Mouse (Mus musculus) heart, postnatal 10 days (tissue): ENCODE data around the gene Ctnnbip1. TPM values are rescaled to one million over a fixed set of nuclear protein-coding genes. Genes with fewer than 3 reads are reported as not detected.

Source experiments
- DNase-seq, 2 experiments: peaks; one replicate each; pipeline ENCODE4 v3.0.0; 2021
- intact Hi-C: fragments of 180-260 bp; cut with DNase I; formaldehyde crosslinking; loops from one replicate; pipeline ENCODE4 v1.15.1; 2025
- total RNA-seq, 2 experiments: library from RNA; stranded (reverse); gene quantifications; 2 replicates each; pipeline ENCODE4 v1.2.3; 2021

The Ctnnbip1 gene
- total RNA-seq, 2 experiments from 2014 or later: 57.2 to 63.7 TPM

GRCm38 (mm10) chr4:149518351-149519220 is 550 bp downstream of the Ctnnbip1 start:
- peak in 1 of 2 experiments; percentile 43 for DNase-seq
- intact Hi-C loops: no loop called here

GRCm38 (mm10) chr4:149521258-149521657 is 3.2 kb downstream of the Ctnnbip1 start:
- no peak for DNase-seq
- intact Hi-C loops: no loop called here

- intact Hi-C loops: no loop called here
- DNase-seq: no peak
Observed at GRCm38 (mm10) chr4:149523961-149524360, 5.9 kb downstream of the Ctnnbip1 start.

GRCm38 (mm10) chr4:149525170-149525569 is 7.1 kb downstream of the Ctnnbip1 start:
- DNase-seq: no peak
- intact Hi-C loops: no loop called here

- intact Hi-C loops: no loop called here
- DNase-seq: no peak
Observed at GRCm38 (mm10) chr4:149525811-149526210, 7.8 kb downstream of the Ctnnbip1 start.

GRCm38 (mm10) chr4:149526330-149526729 is 8.3 kb downstream of the Ctnnbip1 start:
- intact Hi-C loops: no loop called here

GRCm38 (mm10) chr4:149527621-149528354 is 9.8 kb downstream of the Ctnnbip1 start:
- intact Hi-C loops: no loop called here
- peak; percentile 44 to 50 for DNase-seq

More at GRCm38 (mm10) chr4:149526330-149526729, 8.3 kb downstream of the Ctnnbip1 start:
- DNase-seq: peak; percentile 70

- intact Hi-C loops: no loop called here
- peak in 1 of 2 experiments; percentile 24 for DNase-seq
Observed at GRCm38 (mm10) chr4:149529691-149530090, 11.7 kb downstream of the Ctnnbip1 start.

GRCm38 (mm10) chr4:149539441-149539840 is 21.4 kb downstream of the Ctnnbip1 start:
- intact Hi-C loops: no loop called here
- peak; percentile 79 to 81 for DNase-seq

GRCm38 (mm10) chr4:149541935-149542334 is 23.9 kb downstream of the Ctnnbip1 start:
- intact Hi-C loops: loop anchor here (2.0 to 5.0 kb wide), 4 partner anchors 33 to 397 kb away; no protein-coding TSS in a partner anchor
- no peak for DNase-seq

- DNase-seq: no peak
- intact Hi-C loops: loop anchor here (2.0 to 5.0 kb wide), 4 partner anchors 34 to 398 kb away; no protein-coding TSS in a partner anchor
Observed at GRCm38 (mm10) chr4:149542431-149542830, 24.4 kb downstream of the Ctnnbip1 start.

- peak; percentile 89 to 95 for DNase-seq
- intact Hi-C loops: loop anchor here (1.0 to 5.0 kb wide), 5 partner anchors 34 to 398 kb away; no protein-coding TSS in a partner anchor
Observed at GRCm38 (mm10) chr4:149542927-149543553, 25.0 kb downstream of the Ctnnbip1 start.

- intact Hi-C loops: loop anchor here (5.0 kb wide), 1 partner anchor 173 kb away; no protein-coding TSS in a partner anchor
- no peak for DNase-seq
Observed at GRCm38 (mm10) chr4:149544892-149545291, 26.9 kb downstream of the Ctnnbip1 start.

- intact Hi-C loops: no loop called here
- DNase-seq: no peak
Observed at GRCm38 (mm10) chr4:149546797-149547444, 28.9 kb downstream of the Ctnnbip1 start.

GRCm38 (mm10) chr4:149547523-149547922 is 29.5 kb downstream of the Ctnnbip1 start:
- intact Hi-C loops: no loop called here

GRCm38 (mm10) chr4:149549221-149549925 is 31.3 kb downstream of the Ctnnbip1 start:
- peak; percentile 88 to 90 for DNase-seq
- intact Hi-C loops: loop anchor here (1.0 kb wide), 1 partner anchor 62 kb away; no protein-coding TSS in a partner anchor

More at GRCm38 (mm10) chr4:149547523-149547922, 29.5 kb downstream of the Ctnnbip1 start:
- DNase-seq: no peak

- intact Hi-C loops: no loop called here
- no peak for DNase-seq
Observed at GRCm38 (mm10) chr4:149550866-149551265, 32.8 kb downstream of the Ctnnbip1 start.

GRCm38 (mm10) chr4:149551696-149552095 is 33.7 kb downstream of the Ctnnbip1 start:
- no peak for DNase-seq
- intact Hi-C loops: no loop called here

- DNase-seq: no peak
- intact Hi-C loops: no loop called here
Observed at GRCm38 (mm10) chr4:149553834-149554233, 35.8 kb downstream of the Ctnnbip1 start.
